Mouse (Mus musculus): ENCODE data around the gene Gpr157. TPM values are rescaled to one million over a fixed set of nuclear protein-coding genes. Genes with fewer than 3 reads are reported as not detected.
A peak's percentile ranks its signal among the peaks of the same experiment; 100 is the strongest.

Gpr157 gene
- polyA plus RNA-seq, 1 experiment from 2014 or later = 0.68 TPM

GRCm38 (mm10) chr4:150075350-150075749 lies 11.8 kb upstream of the Gpr157 start:
- no peak overlapping the region for H3K27ac ChIP-seq
- no peaks in the 10 kb centered on the region for H3K36me3 ChIP-seq
- no peaks in the 10 kb centered on the region for H3K9me3 ChIP-seq (replicated peaks)
- 88% methylated on average over 7 of the region's 7 CpGs for WGBS
- H3K9ac ChIP-seq = no peak overlapping the region
- no peak for ATAC-seq (ENCODE audit: low FRiP score)
- no peak overlapping the region for H3K4me2 ChIP-seq (replicated peaks)
- no peaks in the 10 kb centered on the region for H3K4me1 ChIP-seq
- H3K27me3 ChIP-seq = no peaks in the 10 kb centered on the region
- H3K4me3 ChIP-seq = no peak overlapping the region

- no peak overlapping the region for H3K4me2 ChIP-seq (replicated peaks)
- no peak overlapping the region for H3K9ac ChIP-seq
- no peak for ATAC-seq (ENCODE audit: low FRiP score)
- WGBS = 35% methylated on average over 18 of the region's 18 CpGs
- no peak overlapping the region for H3K27ac ChIP-seq
- no peaks in the 10 kb centered on the region for H3K9me3 ChIP-seq (replicated peaks)
- no peak overlapping the region for H3K4me3 ChIP-seq
- H3K4me1 ChIP-seq = no peaks in the 10 kb centered on the region
- no peaks in the 10 kb centered on the region for H3K27me3 ChIP-seq
- H3K36me3 ChIP-seq = no peaks in the 10 kb centered on the region
These were observed 11.0 kb upstream of the Gpr157 start for GRCm38 (mm10) chr4:150076147-150076546.

DNA sequence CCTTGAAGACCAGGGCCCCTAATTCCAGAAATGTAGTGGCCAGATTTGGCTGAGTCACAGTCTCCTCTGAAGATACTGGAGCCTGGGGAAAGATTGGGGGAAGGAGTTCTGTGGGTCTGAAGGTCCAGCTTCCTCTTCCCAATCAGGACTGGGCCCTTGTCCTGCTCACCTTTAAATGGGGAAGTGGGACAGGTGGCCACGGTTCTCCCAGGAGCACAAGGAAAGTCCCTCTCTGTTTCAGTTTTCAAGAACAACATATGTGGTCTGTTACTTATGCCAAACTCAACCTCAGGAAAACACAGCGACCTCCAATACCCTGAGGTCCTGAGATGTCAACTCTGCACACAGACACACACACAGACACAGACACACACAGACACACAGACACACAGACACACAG lies 8.5 kb upstream of the Gpr157 start:
- Histone ChIP-seq H3K4me1 (no peaks in the 10 kb centered on the region), H3K4me2 (replicated peaks) (no peak overlapping the region), H3K36me3 (no peaks in the 10 kb centered on the region), H3K9ac (no peak overlapping the region), H3K4me3 (no peak overlapping the region), H3K9me3 (replicated peaks) (no peaks in the 10 kb centered on the region), H3K27me3 (no peaks in the 10 kb centered on the region), H3K27ac (no peak overlapping the region)
- ATAC-seq (ENCODE audit: low FRiP score) = no peak
- WGBS = 72% methylated on average over 2 of the region's 2 CpGs

GRCm38 (mm10) chr4:150079244-150079643 lies 7.9 kb upstream of the Gpr157 start:
- H3K4me2 ChIP-seq (replicated peaks) = no peak overlapping the region
- H3K27ac ChIP-seq = no peak overlapping the region
- H3K27me3 ChIP-seq = no peaks in the 10 kb centered on the region
- no peaks in the 10 kb centered on the region for H3K36me3 ChIP-seq
- H3K4me1 ChIP-seq = no peaks in the 10 kb centered on the region
- 71% methylated on average over 7 of the region's 7 CpGs for WGBS
- no peak for ATAC-seq (ENCODE audit: low FRiP score)
- H3K9me3 ChIP-seq (replicated peaks) = no peaks in the 10 kb centered on the region; the same call in 1 of the 2 replicates
- H3K9ac ChIP-seq = no peak overlapping the region
- no peak overlapping the region for H3K4me3 ChIP-seq

- ATAC-seq (ENCODE audit: low FRiP score) = no peak
- Histone ChIP-seq H3K9ac (no peak overlapping the region), H3K27me3 (no peaks in the 10 kb centered on the region), H3K9me3 (replicated peaks) (no peaks in the 10 kb centered on the region; the same call in 1 of the 2 replicates), H3K4me2 (replicated peaks) (no peak overlapping the region), H3K36me3 (no peaks in the 10 kb centered on the region), H3K4me1 (no peaks in the 10 kb centered on the region), H3K4me3 (no peak overlapping the region), H3K27ac (no peak overlapping the region)
- 90% methylated on average over 11 of the region's 11 CpGs for WGBS
These were observed 6.7 kb upstream of the Gpr157 start for GRCm38 (mm10) chr4:150080330-150080967.

DNA sequence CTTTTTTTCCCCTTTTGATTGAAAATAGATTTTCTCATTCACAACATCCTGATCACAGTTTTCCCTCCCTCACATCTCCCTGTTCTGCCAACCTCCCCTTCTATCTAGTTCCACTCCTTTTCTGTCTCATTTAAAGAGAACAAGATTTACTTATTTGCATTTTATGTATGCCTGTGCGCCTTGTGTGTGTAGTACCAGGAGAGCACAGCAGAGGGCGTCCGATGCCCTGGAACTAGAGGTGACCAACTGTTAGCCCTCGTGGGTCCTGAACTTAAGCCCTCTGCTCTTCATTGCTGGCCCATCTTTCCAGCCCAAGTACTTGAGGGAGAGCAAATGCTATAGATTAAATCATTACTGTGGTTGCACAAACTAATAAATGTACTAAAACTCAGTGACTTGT lies 1.8 kb upstream of the Gpr157 start:
- no peak for ATAC-seq (ENCODE audit: low FRiP score)
- H3K27ac ChIP-seq = no peak overlapping the region
- no peaks in the 10 kb centered on the region for H3K36me3 ChIP-seq
- peaks cover 17% of the 10 kb centered on the region for H3K27me3 ChIP-seq
- H3K9ac ChIP-seq = no peak overlapping the region
- peaks cover 16% of the 10 kb centered on the region for H3K4me1 ChIP-seq
- 68% methylated on average over 4 of the region's 4 CpGs for WGBS
- no peak overlapping the region for H3K4me2 ChIP-seq (replicated peaks)
- no peaks in the 10 kb centered on the region; the same call in 1 of the 2 replicates for H3K9me3 ChIP-seq (replicated peaks)
- H3K4me3 ChIP-seq = no peak overlapping the region

DNA sequence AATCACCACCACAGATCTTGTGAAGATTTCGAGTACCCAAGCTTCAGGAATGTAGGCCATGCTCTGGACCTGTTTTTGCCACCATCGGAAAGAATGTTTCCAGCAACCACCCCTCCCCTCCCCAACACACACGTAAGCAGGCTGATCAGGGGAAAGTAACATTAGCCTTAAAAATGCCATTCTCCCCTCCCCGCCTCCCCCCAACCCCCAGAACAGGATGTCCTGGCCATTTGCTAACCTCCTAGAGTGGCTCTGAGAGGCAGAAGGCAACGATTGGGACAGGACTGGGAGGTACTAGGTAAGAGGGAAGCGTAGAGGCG lies 364 bp upstream of the Gpr157 start:
- peak overlapping the region; percentile 53 for H3K4me3 ChIP-seq
- no peaks in the 10 kb centered on the region for H3K36me3 ChIP-seq
- WGBS = 2% methylated on average over 7 of the region's 7 CpGs
- peaks cover 25% of the 10 kb centered on the region for H3K27me3 ChIP-seq
- H3K9ac ChIP-seq = peak overlapping the region; percentile 45; the same call in 1 of the 2 replicates
- ATAC-seq (ENCODE audit: low FRiP score) = no peak; the same call in 1 of the 2 replicates
- no peaks in the 10 kb centered on the region; the same call in 1 of the 2 replicates for H3K9me3 ChIP-seq (replicated peaks)
- H3K27ac ChIP-seq = peak overlapping the region; percentile 52; the same call in 1 of the 2 replicates
- H3K4me1 ChIP-seq = peaks cover 16% of the 10 kb centered on the region
- H3K4me2 ChIP-seq (replicated peaks) = peak overlapping the region; percentile 99

DNA sequence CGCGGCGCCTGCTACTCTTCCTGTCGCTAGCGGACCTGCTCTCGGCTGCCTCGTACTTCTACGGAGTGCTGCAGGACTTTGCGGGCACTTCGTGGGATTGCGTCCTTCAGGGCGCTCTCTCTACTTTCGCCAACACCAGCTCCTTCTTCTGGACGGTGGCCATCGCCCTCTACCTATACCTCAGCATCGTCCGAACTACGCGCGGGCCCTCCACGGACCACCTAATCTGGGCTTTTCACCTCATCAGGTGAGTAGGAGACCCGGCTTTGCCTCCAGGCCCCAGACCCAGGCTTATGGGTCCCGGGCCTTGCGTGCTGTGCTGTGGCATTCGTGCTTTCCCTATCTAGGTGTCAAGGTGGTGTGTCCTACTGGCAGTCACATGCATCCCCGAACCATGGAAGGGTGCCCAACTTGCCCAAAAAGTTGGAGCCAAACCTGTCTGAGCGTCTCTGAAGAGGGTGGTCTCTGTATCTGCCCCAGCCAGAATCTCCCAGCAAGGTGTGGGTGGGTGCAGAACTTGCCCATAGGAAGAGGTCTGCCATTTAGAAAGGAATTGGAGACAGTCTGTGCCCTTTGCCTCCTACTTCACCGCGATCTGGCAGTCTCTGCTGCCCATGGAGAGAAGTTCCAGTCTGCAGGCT lies 845 bp downstream of the Gpr157 start:
- Histone ChIP-seq H3K27me3 (peaks cover 25% of the 10 kb centered on the region), H3K9ac (peak overlapping the region; percentile 66), H3K27ac (no peak overlapping the region), H3K9me3 (replicated peaks) (no peaks in the 10 kb centered on the region; the same call in 1 of the 2 replicates), H3K4me1 (peaks cover 16% of the 10 kb centered on the region), H3K4me3 (peak overlapping the region; percentile 53), H3K36me3 (no peaks in the 10 kb centered on the region), H3K4me2 (replicated peaks) (peak overlapping the region; percentile 99)
- no peak; the same call in 1 of the 2 replicates for ATAC-seq (ENCODE audit: low FRiP score)
- 16% methylated on average over 29 of the region's 29 CpGs for WGBS

DNA sequence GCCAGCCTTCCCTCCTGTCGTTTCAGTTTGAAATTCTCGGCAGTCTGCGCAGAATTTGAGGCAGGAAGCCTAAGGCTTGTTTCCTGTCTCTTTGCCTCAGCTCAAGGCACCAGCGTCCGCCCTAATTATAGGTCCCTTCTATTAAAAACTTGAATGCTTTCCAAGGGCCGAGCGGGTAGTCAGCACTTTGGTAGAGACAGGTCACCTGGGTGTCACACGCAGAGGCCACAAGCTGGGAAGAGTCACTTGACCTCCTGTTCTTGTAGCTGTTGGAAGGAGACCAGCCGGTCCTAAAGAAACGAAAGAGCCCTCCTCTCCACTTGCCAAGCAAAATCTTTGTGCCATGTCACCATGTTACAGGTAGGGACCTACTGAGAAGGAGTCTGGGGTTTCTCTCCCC lies 2.0 kb downstream of the Gpr157 start:
- Histone ChIP-seq H3K27ac (no peak overlapping the region), H3K4me1 (peaks cover 22% of the 10 kb centered on the region), H3K36me3 (no peaks in the 10 kb centered on the region), H3K9ac (no peak overlapping the region), H3K4me2 (replicated peaks) (no peak overlapping the region), H3K9me3 (replicated peaks) (no peaks in the 10 kb centered on the region; the same call in 1 of the 2 replicates), H3K27me3 (peaks cover 25% of the 10 kb centered on the region), H3K4me3 (no peak overlapping the region)
- 78% methylated on average over 10 of the region's 10 CpGs for WGBS
- ATAC-seq (ENCODE audit: low FRiP score) = no peak

DNA sequence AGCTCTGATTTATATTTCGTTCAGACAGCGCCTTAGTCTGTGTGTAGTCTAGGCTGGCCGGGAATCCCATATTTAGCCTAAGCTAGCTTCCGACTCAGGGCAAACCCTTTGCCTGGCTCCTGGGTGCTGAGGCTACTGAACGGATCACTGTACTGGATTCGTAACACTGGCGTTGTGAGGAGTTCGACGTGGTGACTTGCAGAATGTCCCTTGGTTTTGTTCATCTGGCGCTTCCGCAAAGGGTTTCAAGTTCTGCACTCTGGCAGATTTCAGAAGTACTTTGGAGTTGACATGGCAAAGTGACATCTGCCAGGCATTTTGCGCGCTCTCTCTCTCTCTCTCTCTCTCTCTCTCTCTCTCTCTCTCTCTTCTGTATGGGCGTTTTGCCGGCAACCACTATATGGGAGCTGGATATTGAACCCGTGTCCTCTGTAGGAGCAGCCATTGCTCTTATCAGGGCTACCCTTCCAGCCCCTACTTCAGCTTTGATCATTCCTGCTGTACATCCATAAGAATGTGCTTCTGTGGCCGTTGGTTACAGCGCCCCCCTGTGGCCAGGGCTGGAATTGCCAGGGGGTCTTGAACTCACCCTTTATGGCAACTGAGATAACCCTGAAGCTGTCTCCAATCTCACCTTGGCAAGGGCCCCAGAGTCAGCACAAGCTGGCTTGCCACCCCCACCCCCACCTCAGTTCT lies 4.9 kb downstream of the Gpr157 start:
- H3K4me3 ChIP-seq = no peak overlapping the region
- no peak overlapping the region for H3K27ac ChIP-seq
- no peak overlapping the region for H3K4me2 ChIP-seq (replicated peaks)
- H3K36me3 ChIP-seq = no peaks in the 10 kb centered on the region
- H3K27me3 ChIP-seq = peaks cover 25% of the 10 kb centered on the region
- no peak for ATAC-seq (ENCODE audit: low FRiP score)
- H3K4me1 ChIP-seq = peaks cover 28% of the 10 kb centered on the region
- no peaks in the 10 kb centered on the region for H3K9me3 ChIP-seq (replicated peaks)
- H3K9ac ChIP-seq = no peak overlapping the region
- 86% methylated on average over 18 of the region's 18 CpGs for WGBS

DNA sequence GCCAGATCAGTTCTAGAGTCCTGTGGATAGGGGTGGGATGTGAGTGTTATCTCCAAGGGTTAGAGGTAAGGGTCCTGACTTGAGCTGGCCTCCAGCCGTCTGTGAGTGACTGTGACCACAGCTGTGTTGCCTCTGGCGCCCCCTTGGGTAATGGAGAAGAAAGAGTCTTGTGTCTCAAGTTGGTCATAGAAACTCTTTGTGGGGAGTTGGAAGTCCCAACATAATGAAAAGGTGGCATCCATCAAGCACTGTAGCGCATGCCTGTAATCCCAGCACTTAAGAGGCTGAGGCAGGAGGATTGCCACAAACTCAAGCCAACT lies 5.4 kb downstream of the Gpr157 start:
- ATAC-seq (ENCODE audit: low FRiP score) = no peak
- H3K4me3 ChIP-seq = no peak overlapping the region
- peaks cover 23% of the 10 kb centered on the region for H3K4me1 ChIP-seq
- H3K9ac ChIP-seq = no peak overlapping the region
- H3K36me3 ChIP-seq = no peaks in the 10 kb centered on the region
- no peak overlapping the region for H3K4me2 ChIP-seq (replicated peaks)
- H3K27ac ChIP-seq = no peak overlapping the region
- H3K9me3 ChIP-seq (replicated peaks) = no peaks in the 10 kb centered on the region
- WGBS = 59% methylated on average over 3 of the region's 3 CpGs
- H3K27me3 ChIP-seq = peaks cover 25% of the 10 kb centered on the region

GRCm38 (mm10) chr4:150093560-150094462 lies 6.6 kb downstream of the Gpr157 start:
- no peak overlapping the region for H3K4me3 ChIP-seq
- H3K4me2 ChIP-seq (replicated peaks) = no peak overlapping the region
- H3K36me3 ChIP-seq = no peaks in the 10 kb centered on the region
- H3K27me3 ChIP-seq = peaks cover 21% of the 10 kb centered on the region
- ATAC-seq (ENCODE audit: low FRiP score) = no peak
- H3K9me3 ChIP-seq (replicated peaks) = no peaks in the 10 kb centered on the region
- H3K9ac ChIP-seq = no peak overlapping the region
- H3K4me1 ChIP-seq = peaks cover 15% of the 10 kb centered on the region
- 22% methylated on average over 11 of the region's 12 CpGs for WGBS
- H3K27ac ChIP-seq = 0 out of 2 replicates have a peak overlapping the region, but pooled peaks have one; percentile 12
